Mouse (Mus musculus) MEL (cell line): Measurements from ENCODE around the gene Clasrp. TPM values are rescaled to one million over a fixed set of nuclear protein-coding genes. Genes with fewer than 3 reads are reported as not detected.

Experiments used
- DNase-seq: peaks from one replicate; pipeline ENCODE4 v3.0.0; 2011; ENCODE audit warnings: low read depth, low spot score
- H3K27ac ChIP-seq: 2 replicates; pipeline ENCODE4 v1.5.1; 2012; ENCODE audit warnings: low read depth, mild to moderate bottlenecking, control low read depth, low read length, moderate library complexity; ENCODE audit not compliant: control insufficient read depth
- H3K27me3 ChIP-seq, 2 experiments: fragments of 150-350 bp in 1 of 2; sonication (generic) in 1 of 2; 2 replicates each; pipeline ENCODE4 v1.6.1; 2012; ENCODE audit warnings: low read length in 2 of 2, mild to moderate bottlenecking in 2 of 2, improper control_type of control experiment in 1 of 2, moderate library complexity in 1 of 2; ENCODE audit not compliant: insufficient read depth in 2 of 2, control insufficient read depth in 1 of 2
- H3K36me3 ChIP-seq, 2 experiments: 2 replicates each; pipeline ENCODE4 v1.6.1; 2012 to 2014; ENCODE audit warnings: low read length in 2 of 2, improper control_type of control experiment in 1 of 2, inconsistent platforms in 1 of 2, mild to moderate bottlenecking in 1 of 2; ENCODE audit not compliant: insufficient read depth in 2 of 2, control insufficient read depth in 1 of 2
- H3K4me1 ChIP-seq, 2 experiments: fragments of 150-350 bp in 1 of 2; sonication (generic) in 1 of 2; 2 replicates each; pipeline ENCODE4 v1.6.1; 2012; ENCODE audit warnings: low read length in 2 of 2, improper control_type of control experiment in 1 of 2, mild to moderate bottlenecking in 1 of 2; ENCODE audit not compliant: insufficient read depth in 2 of 2, control insufficient read depth in 1 of 2
- H3K4me3 ChIP-seq, 2 experiments: fragments of 150-350 bp in 1 of 2; sonication (generic) in 1 of 2; 2 replicates each; pipeline ENCODE4 v1.5.1; 2012; ENCODE audit warnings: low read depth in 2 of 2, low read length in 2 of 2, mild to moderate bottlenecking in 2 of 2, moderate library complexity in 2 of 2, control low read depth in 1 of 2, improper control_type of control experiment in 1 of 2; ENCODE audit not compliant: control insufficient read depth in 1 of 2, insufficient read depth in 1 of 2
- H3K79me2 ChIP-seq: 2 replicates; pipeline ENCODE4 v1.6.1; 2012; ENCODE audit warnings: mild to moderate bottlenecking, low read length, moderate library complexity; ENCODE audit not compliant: control insufficient read depth, poor library complexity, insufficient read depth
- H3K9ac ChIP-seq: 2 replicates; pipeline ENCODE4 v1.6.1; 2012; ENCODE audit warnings: low read depth, mild to moderate bottlenecking, control low read depth, low read length, moderate library complexity; ENCODE audit not compliant: control insufficient read depth, poor library complexity, severe bottlenecking
- H3K9me3 ChIP-seq: fragments of 150-350 bp; sonication (generic); replicated peaks from 2 replicates; pipeline ENCODE4 v1.6.1; 2012; ENCODE audit warnings: mild to moderate bottlenecking, low read length, improper control_type of control experiment, moderate library complexity; ENCODE audit not compliant: insufficient read depth
- CHD1 ChIP-seq: IDR thresholded peaks from 2 replicates; pipeline ENCODE4 v1.6.1; 2012; ENCODE audit warnings: low read depth, mild to moderate bottlenecking, inconsistent platforms, low read length, improper control_type of control experiment
- CHD2 ChIP-seq: IDR thresholded peaks from 2 replicates; pipeline ENCODE4 v1.6.1; 2011; ENCODE audit warnings: low read length, improper control_type of control experiment
- CTCF ChIP-seq, 3 experiments: IDR thresholded peaks in 2 of 3; conservative IDR thresholded peaks in 1 of 3; 2 replicates each; pipeline ENCODE4 v1.5.1; 2011 to 2012; ENCODE audit warnings: low read length in 3 of 3, low read depth in 2 of 3, mild to moderate bottlenecking in 2 of 3, improper control_type of control experiment in 1 of 3, inconsistent platforms in 1 of 3, mixed read lengths in 1 of 3, moderate library complexity in 1 of 3; ENCODE audit not compliant: control insufficient read depth in 1 of 3, insufficient read depth in 1 of 3, poor library complexity in 1 of 3, severe bottlenecking in 1 of 3
- E2F4 ChIP-seq: IDR thresholded peaks from 2 replicates; pipeline ENCODE4 v1.6.1; 2011; ENCODE audit warnings: low read depth, low read length, improper control_type of control experiment, borderline replicate concordance
- EP300 ChIP-seq, 2 experiments: IDR thresholded peaks; 2 replicates each; pipeline ENCODE4 v1.6.1; 2011; ENCODE audit warnings: improper control_type of control experiment in 2 of 2, low read length in 2 of 2, low read depth in 1 of 2, mild to moderate bottlenecking in 1 of 2
- GABPA ChIP-seq: IDR thresholded peaks from 2 replicates; pipeline ENCODE4 v1.6.1; 2012; ENCODE audit warnings: low read depth, mild to moderate bottlenecking, inconsistent platforms, low read length, improper control_type of control experiment, moderate library complexity
- HCFC1 ChIP-seq: IDR thresholded peaks from 2 replicates; pipeline ENCODE4 v1.6.1; 2012; ENCODE audit warnings: low read depth, mild to moderate bottlenecking, inconsistent platforms, low read length, improper control_type of control experiment, moderate library complexity
- JUND ChIP-seq: IDR thresholded peaks from 2 replicates; pipeline ENCODE4 v1.6.1; 2011; ENCODE audit warnings: low read depth, mild to moderate bottlenecking, improper control_type of control experiment, low read length
- MAFK ChIP-seq: IDR thresholded peaks from 2 replicates; pipeline ENCODE4 v1.6.1; 2011; ENCODE audit warnings: low read depth, mild to moderate bottlenecking, low read length, improper control_type of control experiment, borderline replicate concordance
- NELFE ChIP-seq: IDR thresholded peaks from 2 replicates; pipeline ENCODE4 v1.6.1; 2011; ENCODE audit warnings: low read depth, low read length, improper control_type of control experiment
- NRF1 ChIP-seq: IDR thresholded peaks from 2 replicates; pipeline ENCODE4 v1.6.1; 2014; ENCODE audit warnings: low read depth, mild to moderate bottlenecking, inconsistent platforms, low read length, improper control_type of control experiment, moderate library complexity; ENCODE audit not compliant: poor library complexity, insufficient read depth, severe bottlenecking
- POLR2AphosphoS5 ChIP-seq: IDR thresholded peaks from 2 replicates; pipeline ENCODE4 v1.6.1; 2012; ENCODE audit warnings: low read depth, borderline replicate concordance, mild to moderate bottlenecking, inconsistent platforms, low read length, moderate library complexity, mixed read lengths
- SMC3 ChIP-seq: IDR thresholded peaks from 2 replicates; pipeline ENCODE4 v1.6.1; 2011; ENCODE audit warnings: low read depth, low read length, improper control_type of control experiment
- TAL1 ChIP-seq: IDR thresholded peaks from 2 replicates; pipeline ENCODE4 v1.6.1; 2012; ENCODE audit warnings: mild to moderate bottlenecking, inconsistent platforms, low read length, moderate library complexity, mixed read lengths
- TBP ChIP-seq: IDR thresholded peaks from 2 replicates; pipeline ENCODE4 v1.8.0; 2011; ENCODE audit warnings: low read depth, low read length, improper control_type of control experiment
- TCF12 ChIP-seq: IDR thresholded peaks from 2 replicates; pipeline ENCODE4 v1.6.1; 2014; ENCODE audit warnings: low read depth, mild to moderate bottlenecking, inconsistent platforms, low read length, improper control_type of control experiment, moderate library complexity
- ZC3H11A ChIP-seq: IDR thresholded peaks from 2 replicates; pipeline ENCODE4 v1.6.1; 2012; ENCODE audit warnings: low read depth, mild to moderate bottlenecking, inconsistent platforms, low read length, improper control_type of control experiment
- ZMIZ1 ChIP-seq: IDR thresholded peaks from 2 replicates; pipeline ENCODE4 v1.6.1; 2012; ENCODE audit warnings: low read depth, mild to moderate bottlenecking, inconsistent platforms, low read length, improper control_type of control experiment, moderate library complexity
- ZNF384 ChIP-seq: IDR thresholded peaks from 2 replicates; pipeline ENCODE4 v1.6.1; 2012; ENCODE audit warnings: low read depth, mild to moderate bottlenecking, inconsistent platforms, low read length, improper control_type of control experiment
- polyA plus RNA-seq, 2 experiments: library from polyadenylated mRNA; stranded (reverse) in 1 of 2; unstranded in 1 of 2; fragments of >175 nt in 1 of 2; fragments of >200 nt in 1 of 2; gene quantifications; 2 replicates each; pipeline versions ENCODE4 v1.2.1 to v1.2.4; 2012; ENCODE audit warnings: low replicate concordance in 2 of 2, low read depth in 1 of 2; ENCODE audit not compliant: insufficient read length in 2 of 2, insufficient read depth in 1 of 2, missing spikeins in 1 of 2
- total RNA-seq: library from RNA; depleted of rRNA; stranded (reverse); fragments of 300-350 nt; gene quantifications from 2 replicates; pipeline ENCODE4 v1.2.3, GENCODE M21; 2012

Clasrp gene
- total and polyA plus RNA-seq, 3 experiments, result 31.1 to 62.2 TPM; not detected in 1

GRCm38 (mm10) chr7:19557982-19558900 is 46.0 kb downstream of the Clasrp start:
- Histone ChIP-seq H3K4me1 (peaks cover 0 to 14% of the 10 kb centered on the region in 2 experiments; a peak in 2 of 4 replicates), H3K9me3 (no peaks in the 10 kb centered on the region), H3K9ac (no peak overlapping the region), H3K27me3 (no peaks in the 10 kb centered on the region), H3K27ac (no peak overlapping the region), H3K36me3 (peaks cover 3 to 6% of the 10 kb centered on the region in 2 experiments; a peak in 3 of 4 replicates), H3K4me3 (no peak overlapping the region), H3K79me2 (peaks cover 67% of the 10 kb centered on the region)
- TF ChIP-seq NELFE, result no peak
- TF ChIP-seq TCF12, result no peak
- no peak for TF ChIP-seq ZC3H11A
- TF ChIP-seq POLR2AphosphoS5, result no peak
- TF ChIP-seq HCFC1, result no peak
- TF ChIP-seq TBP, result no peak
- TF ChIP-seq SMC3, result no peak
- TF ChIP-seq GABPA, result no peak
- TF ChIP-seq JUND, result no peak
- no peak for TF ChIP-seq ZMIZ1
- TF ChIP-seq CHD1, result no peak
- TF ChIP-seq EP300 (IDR thresholded peaks at IDR 0.05; ENCODE audit: low read depth in 1 of 2, low read length in 2 of 2), result no peak
- no peak for TF ChIP-seq E2F4
- no peak for TF ChIP-seq CHD2
- TF ChIP-seq ZNF384, result no peak
- TF ChIP-seq CTCF (IDR thresholded peaks at IDR 0.05 in 2 of 3, conservative IDR thresholded peaks at IDR 0.05 in 1 of 3; ENCODE audit: control insufficient read depth in 1 of 3, insufficient read depth in 1 of 3, low read depth in 2 of 3, low read length in 3 of 3, poor library complexity in 1 of 3, severe bottlenecking in 1 of 3), result no peak
- TF ChIP-seq TAL1, result no peak
- TF ChIP-seq NRF1, result no peak
- no peak for DNase-seq

DNA sequence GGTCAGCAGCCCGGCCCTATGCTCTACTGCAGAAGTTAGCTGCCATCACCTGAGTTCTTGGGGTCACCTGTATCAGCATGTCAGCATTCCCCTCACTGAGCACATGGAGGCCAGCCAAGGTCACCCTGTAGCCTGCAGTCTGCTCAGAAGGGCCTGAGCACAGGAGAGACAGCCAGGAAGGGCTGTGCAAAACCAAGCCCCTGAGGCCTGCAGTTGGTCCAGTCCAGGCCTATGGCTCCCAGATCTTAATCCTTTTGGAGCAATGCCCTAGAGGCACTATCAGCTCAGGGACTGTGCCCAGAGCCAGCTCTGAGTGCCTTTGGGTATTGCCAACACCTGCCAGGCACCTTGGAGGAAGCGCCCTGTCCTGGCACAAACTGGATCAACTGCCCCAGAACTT is 47.2 kb downstream of the Clasrp start:
- Histone ChIP-seq H3K79me2 (peaks cover 70% of the 10 kb centered on the region), H3K36me3 (peaks cover 5 to 6% of the 10 kb centered on the region in 2 experiments; a peak in 3 of 4 replicates), H3K4me1 (peaks cover 0 to 12% of the 10 kb centered on the region in 2 experiments; a peak in 2 of 4 replicates), H3K4me3 (no peak overlapping the region), H3K27me3 (no peaks in the 10 kb centered on the region), H3K9ac (no peak overlapping the region), H3K9me3 (no peaks in the 10 kb centered on the region), H3K27ac (no peak overlapping the region)
- no peak for DNase-seq
- TF ChIP-seq SMC3 (no peak), MAFK (no peak), NELFE (no peak), TBP (no peak), GABPA (no peak), HCFC1 (no peak), POLR2AphosphoS5 (no peak)
